Mouse (Mus musculus) thymus, adult 2 months (tissue): ENCODE measurements at regions not wholly inside any gene's neighbourhood (a gene's known extent, or its start where the extent isn't known, plus 50 kb on each side); places are given as distances from the start of the nearest gene placed in this dataset.

ENCODE experiments used
- CTCF ChIP-seq: fragments of 200-500 bp; IDR thresholded peaks from 2 replicates; pipeline ENCODE4 v1.5.1; 2012; ENCODE audit warnings: mild to moderate bottlenecking, control low read depth, low read length, moderate library complexity, borderline replicate concordance; ENCODE audit not compliant: control insufficient read depth, poor library complexity, insufficient read depth; ENCODE audit errors: extremely low read depth
- POLR2A ChIP-seq: fragments of 200-500 bp; IDR thresholded peaks from 2 replicates; pipeline ENCODE4 v1.6.1; 2012; ENCODE audit warnings: mild to moderate bottlenecking, low read length, control low read depth, moderate library complexity; ENCODE audit not compliant: control insufficient read depth, poor library complexity, insufficient read depth; ENCODE audit errors: extremely low read depth

DNA sequence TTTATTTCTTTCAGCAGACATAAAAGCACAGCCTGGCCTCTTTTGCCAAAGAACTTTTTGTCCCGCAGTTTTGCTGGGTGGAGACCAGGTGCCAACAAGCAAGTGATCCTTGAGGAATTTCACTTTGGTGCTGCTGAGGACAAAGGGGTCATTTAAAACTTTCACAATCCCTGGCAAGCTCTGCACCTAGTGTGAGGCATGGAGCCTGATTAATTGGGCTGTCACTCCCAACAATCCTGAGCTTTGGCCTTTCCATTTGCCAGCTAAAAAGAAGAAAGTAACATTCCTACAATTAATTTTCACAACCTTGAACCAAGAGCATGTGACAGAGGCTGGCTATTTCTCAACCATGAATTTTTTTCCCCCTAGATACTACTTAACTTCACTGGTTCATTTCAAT lies 516.2 kb downstream of the Ets1 start:
- TF ChIP-seq POLR2A (no peak), CTCF (no peak)
